Mouse (Mus musculus) forebrain, embryonic 10.5 days (tissue): ENCODE measurements around the gene Trpv2. TPM values are rescaled to one million over a fixed set of nuclear protein-coding genes. Genes with fewer than 3 reads are reported as not detected.

ENCODE experiments used
- DNase-seq: peaks from one replicate; pipeline ENCODE4 v3.0.0-alpha.2; 2017; ENCODE audit warnings: low spot score; ENCODE audit errors: extremely low spot score
- H3K27ac ChIP-seq: fragments of 300-500 bp; sonication (generic); 2 replicates; pipeline ENCODE4 v1.5.1; 2016; ENCODE audit warnings: mild to moderate bottlenecking
- H3K27me3 ChIP-seq: fragments of 300-500 bp; sonication (generic); 2 replicates; pipeline ENCODE4 v1.6.1; 2016; ENCODE audit warnings: mild to moderate bottlenecking; ENCODE audit not compliant: poor library complexity, severe bottlenecking
- H3K36me3 ChIP-seq: fragments of 300-500 bp; sonication (generic); replicated peaks from 2 replicates; pipeline ENCODE4 v1.6.1; 2016; ENCODE audit warnings: mild to moderate bottlenecking, moderate library complexity
- H3K4me1 ChIP-seq: fragments of 300-500 bp; sonication (generic); 2 replicates; pipeline ENCODE4 v1.6.1; 2016
- H3K4me3 ChIP-seq: fragments of 300-500 bp; sonication (generic); 2 replicates; pipeline ENCODE4 v1.5.1; 2016; ENCODE audit warnings: mild to moderate bottlenecking, moderate library complexity
- H3K9me3 ChIP-seq: fragments of 300-500 bp; sonication (generic); 2 replicates; pipeline ENCODE4 v1.6.1; 2016; ENCODE audit warnings: mild to moderate bottlenecking, moderate library complexity
- WGBS: fragments of 180-500 bp; shearing (Covaris S2); methylation state at CpG from one replicate; pipeline ENCODE4 v1.1.7; 2016; 5-methylcytosine and 5-hydroxymethylcytosine counted together
- polyA plus RNA-seq: library from polyadenylated mRNA; unstranded; fragments of >200 nt; fragmentation: Nextera tagmentation; extraction: Ambion mirVana; gene quantifications from 2 replicates; pipeline ENCODE4 v1.2.1, GENCODE M21; 2016

Gene Trpv2
- polyA plus RNA-seq, 1 experiment from 2014 or later = 2.5 TPM

DNA sequence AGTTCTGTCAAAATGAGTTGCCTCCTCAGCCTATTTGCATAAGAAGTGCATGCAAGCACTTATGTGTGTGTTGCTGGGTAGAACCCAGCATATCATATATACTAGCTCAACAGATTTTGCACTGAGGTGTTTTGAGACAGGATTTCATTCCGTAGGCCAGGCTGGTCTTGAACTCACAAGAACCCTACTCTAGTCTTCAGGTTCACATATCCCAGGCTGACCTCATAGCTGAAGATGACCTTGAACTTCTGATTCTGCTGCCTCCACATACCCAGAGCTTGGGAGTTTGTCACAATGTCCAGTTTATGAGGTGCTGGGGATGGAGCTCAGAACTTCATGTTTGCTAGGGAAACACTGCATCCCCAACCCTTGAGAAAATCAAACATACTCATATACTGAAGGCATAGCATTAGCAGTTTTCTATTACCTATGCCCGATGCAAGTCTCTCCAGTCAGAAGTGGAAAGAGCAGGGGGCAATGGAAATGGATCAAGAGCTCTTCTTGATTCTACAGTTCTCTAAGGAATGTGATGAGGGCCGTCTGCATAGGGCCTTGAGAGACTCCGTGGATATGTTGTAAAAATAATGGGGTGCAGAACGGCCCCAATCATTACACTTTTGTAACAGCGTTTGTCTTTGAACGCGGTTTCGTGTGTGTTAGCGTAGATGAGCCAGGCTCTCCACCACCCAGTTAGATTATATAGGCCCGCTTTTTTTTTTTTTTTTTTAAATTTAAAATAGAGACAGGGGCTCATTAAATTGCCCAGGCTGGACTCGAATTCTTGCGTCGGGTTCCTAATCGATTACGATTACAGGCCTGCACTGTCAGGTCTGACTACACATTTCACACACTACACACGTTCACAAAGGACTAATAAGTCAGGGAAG, 27.7 kb downstream of the Trpv2 start:
- H3K4me1 ChIP-seq = peaks cover 35% of the 10 kb centered on the region
- WGBS = 14% methylated on average over 17 of the region's 17 CpGs
- no peaks in the 10 kb centered on the region for H3K9me3 ChIP-seq
- H3K36me3 ChIP-seq = peaks cover 41% of the 10 kb centered on the region
- DNase-seq = no peak
- no peaks in the 10 kb centered on the region for H3K27me3 ChIP-seq
- peak overlapping the region; percentile 91 for H3K4me3 ChIP-seq
- peak overlapping the region; percentile 99 for H3K27ac ChIP-seq

DNA sequence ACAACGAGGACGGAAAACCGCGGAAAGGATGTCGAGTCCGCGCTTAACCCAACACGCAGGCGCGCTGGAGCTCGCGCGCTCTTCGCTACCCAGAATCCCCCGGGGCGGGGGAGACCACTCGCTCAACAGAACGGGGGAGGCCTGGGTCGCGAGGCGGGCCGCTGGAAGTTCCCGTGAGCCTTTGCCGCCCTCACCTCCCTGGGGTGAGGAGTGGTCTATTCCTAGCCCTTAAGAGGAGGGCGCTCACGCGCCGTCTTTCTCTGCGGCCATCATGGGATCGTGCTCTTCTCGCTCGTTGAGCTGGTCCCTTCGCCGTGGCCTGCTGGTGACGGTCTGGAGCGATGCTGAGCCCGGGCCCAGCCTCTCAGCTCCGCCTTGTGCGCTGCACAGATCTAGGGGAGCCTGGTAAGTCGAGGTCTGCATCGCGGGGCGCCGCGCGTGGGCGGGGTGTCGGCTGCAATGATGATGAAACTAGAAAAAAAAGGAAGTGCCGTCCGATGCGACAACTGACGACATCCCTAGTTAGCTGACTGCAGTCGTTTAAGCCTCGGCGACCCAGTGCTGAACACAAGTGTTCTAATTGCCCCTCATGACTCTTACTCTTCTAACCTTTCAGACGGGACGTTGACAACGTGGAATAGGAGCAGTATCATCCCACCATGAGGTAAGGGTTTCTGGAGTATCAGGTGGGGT, 28.5 kb downstream of the Trpv2 start:
- Histone ChIP-seq H3K36me3 (peaks cover 48% of the 10 kb centered on the region), H3K27ac (peak overlapping the region; percentile 99), H3K27me3 (no peaks in the 10 kb centered on the region), H3K4me3 (peak overlapping the region; percentile 91), H3K4me1 (peaks cover 35% of the 10 kb centered on the region), H3K9me3 (no peaks in the 10 kb centered on the region)
- peak; percentile 95 for DNase-seq
- under 1% methylated on average over 58 of the region's 58 CpGs for WGBS

DNA sequence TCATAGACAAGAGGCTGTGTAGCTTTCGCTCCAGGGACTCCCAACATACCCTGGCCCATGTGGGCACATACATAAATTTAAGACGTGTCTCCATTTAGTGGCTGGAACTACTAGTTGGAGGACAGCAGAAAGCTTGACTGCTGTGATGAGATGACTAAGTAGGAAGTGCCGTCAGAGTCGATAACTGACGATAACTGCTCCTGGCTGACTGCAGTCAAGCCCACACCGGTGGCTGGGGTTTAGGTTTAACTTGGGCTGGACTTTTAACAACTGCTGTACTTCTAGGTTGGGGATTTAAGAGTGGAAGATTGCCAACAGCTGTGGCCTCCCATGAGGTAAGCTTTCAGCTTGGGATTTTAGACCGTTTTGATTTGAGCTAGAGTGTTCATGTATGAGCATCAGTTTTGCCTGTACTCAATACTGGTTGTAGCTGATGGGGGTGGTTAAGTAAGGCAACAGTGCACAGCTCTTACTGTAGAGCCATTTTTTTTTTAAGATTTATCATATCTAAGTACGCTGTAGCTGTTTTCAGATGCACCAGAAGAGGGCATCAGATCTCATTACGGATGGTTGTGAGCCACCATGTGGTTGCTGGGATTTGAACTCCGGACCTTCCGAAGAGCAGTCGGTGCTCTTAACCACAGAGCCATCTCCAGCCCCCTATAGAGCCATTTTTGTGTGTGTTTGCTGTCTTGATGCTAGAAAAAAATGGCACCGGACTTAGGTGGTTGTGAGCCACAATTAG, 29.2 kb downstream of the Trpv2 start:
- under 1% methylated on average over 13 of the region's 13 CpGs for WGBS
- no peaks in the 10 kb centered on the region for H3K9me3 ChIP-seq
- peak overlapping the region; percentile 91 for H3K4me3 ChIP-seq
- H3K27ac ChIP-seq = peak overlapping the region; percentile 99
- no peak for DNase-seq
- H3K4me1 ChIP-seq = peaks cover 32% of the 10 kb centered on the region
- H3K27me3 ChIP-seq = no peaks in the 10 kb centered on the region
- H3K36me3 ChIP-seq = peaks cover 56% of the 10 kb centered on the region

DNA sequence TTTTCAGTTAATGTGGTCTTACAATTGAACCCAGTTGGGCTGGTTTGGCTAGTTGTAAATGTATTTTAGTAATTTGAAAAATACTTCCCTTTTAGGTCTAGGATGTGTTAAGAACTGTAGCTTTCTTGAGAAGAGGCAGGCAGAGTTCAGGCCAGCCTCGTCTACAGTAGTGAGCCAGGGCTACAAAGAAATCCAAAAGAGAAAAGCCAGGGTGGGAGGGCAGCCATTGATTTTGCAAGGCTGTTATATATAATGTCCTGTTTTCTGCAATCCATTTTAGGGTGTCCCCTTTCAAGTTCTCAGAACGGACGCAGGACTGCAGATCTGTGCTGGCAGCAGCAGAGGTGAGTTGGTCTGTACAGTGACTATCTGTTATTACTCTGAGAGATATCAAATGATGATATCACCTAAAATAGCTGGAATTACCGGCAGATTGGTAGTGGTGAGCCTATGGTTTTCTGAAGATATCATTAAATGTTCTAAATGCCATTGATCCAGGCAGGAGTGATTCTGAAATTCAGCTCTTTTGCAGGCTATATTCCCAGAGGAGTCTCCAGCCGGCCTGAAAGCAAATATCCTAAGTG, 29.9 kb downstream of the Trpv2 start:
- H3K36me3 ChIP-seq = peaks cover 63% of the 10 kb centered on the region
- DNase-seq = no peak
- peaks cover 32% of the 10 kb centered on the region for H3K4me1 ChIP-seq
- 22% methylated on average over 5 of the region's 5 CpGs for WGBS
- no peaks in the 10 kb centered on the region for H3K9me3 ChIP-seq
- peak overlapping the region; percentile 91 for H3K4me3 ChIP-seq
- H3K27me3 ChIP-seq = no peaks in the 10 kb centered on the region
- peak overlapping the region; percentile 99 for H3K27ac ChIP-seq

DNA sequence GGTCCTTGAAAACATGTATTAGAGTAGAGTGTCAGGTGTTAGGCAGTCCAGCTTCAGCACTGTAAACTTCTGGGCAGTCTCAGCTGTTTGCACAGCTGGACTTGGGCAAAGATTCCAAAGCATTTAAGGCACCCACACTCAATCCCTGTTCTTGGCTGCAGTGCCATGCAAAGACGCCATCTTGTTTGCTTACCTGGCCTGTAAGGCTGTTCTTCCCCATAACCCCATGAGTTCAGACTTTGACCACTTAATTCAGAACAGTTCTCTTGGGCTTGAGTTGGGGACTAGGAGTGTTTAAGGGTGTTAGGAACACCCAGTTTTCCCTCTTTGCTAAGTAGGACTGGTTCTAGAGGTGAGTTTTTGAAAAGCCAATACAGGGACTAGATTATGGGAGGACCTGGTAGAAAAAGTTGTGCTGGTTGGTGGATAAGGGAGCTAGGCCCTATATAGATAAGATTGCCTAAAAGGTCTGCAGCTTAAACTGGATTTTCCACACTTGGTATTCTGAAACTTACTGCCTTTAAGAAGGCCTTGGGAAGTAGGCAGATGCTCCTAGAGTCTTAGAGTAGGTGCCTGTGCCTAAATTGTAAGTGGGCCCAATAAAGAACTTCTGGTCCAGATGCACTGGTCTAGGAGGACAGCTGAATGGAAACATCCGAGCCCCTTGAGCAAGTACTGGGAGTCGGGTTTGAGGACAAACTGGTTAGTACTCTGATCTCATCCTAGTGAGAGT, 30.8 kb downstream of the Trpv2 start:
- H3K27me3 ChIP-seq = no peaks in the 10 kb centered on the region
- no peaks in the 10 kb centered on the region for H3K9me3 ChIP-seq
- H3K27ac ChIP-seq = peak overlapping the region; percentile 99
- WGBS = 26% methylated on average over 3 of the region's 3 CpGs
- H3K36me3 ChIP-seq = peaks cover 70% of the 10 kb centered on the region
- DNase-seq = no peak
- H3K4me3 ChIP-seq = peak overlapping the region; percentile 91
- H3K4me1 ChIP-seq = peaks cover 32% of the 10 kb centered on the region

DNA sequence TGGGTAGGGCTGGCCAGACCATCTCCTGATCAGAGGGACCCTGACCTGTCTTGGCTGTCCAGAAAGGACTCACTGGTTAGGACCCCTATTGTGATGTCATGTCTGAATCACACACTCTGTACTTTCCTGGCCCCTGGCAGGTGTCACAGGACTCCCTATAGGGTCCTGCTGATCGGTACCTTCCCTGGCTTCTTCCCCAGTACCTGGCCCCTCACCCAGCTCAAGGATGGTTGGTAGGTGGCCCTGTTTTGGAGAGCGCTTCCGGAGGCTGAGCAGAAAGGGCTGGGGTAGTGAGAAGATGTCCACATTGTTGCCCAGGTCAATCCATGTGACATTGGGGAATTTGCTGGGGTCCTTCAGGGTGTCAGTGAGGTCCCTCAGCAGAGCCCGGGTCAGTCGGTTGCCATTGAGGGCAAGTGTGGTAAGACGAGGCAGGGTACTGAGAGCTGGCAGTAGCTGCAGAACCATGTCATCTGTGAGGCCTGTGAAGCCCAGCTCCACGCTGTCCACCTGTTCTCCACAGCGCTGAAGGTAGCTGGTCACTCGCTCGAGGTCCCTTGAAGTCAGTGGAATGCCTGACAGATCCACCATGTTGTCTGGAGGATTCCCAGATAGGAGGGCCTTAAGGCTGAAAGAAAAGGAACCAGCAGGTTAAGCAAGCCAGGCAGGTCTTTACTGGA, 31.5 kb downstream of the Trpv2 start:
- peak overlapping the region; percentile 91 for H3K4me3 ChIP-seq
- DNase-seq = peak; percentile 44
- no peaks in the 10 kb centered on the region for H3K9me3 ChIP-seq
- peak overlapping the region; percentile 99 for H3K27ac ChIP-seq
- no peaks in the 10 kb centered on the region for H3K27me3 ChIP-seq
- H3K36me3 ChIP-seq = peaks cover 77% of the 10 kb centered on the region
- 49% methylated on average over 10 of the region's 10 CpGs for WGBS
- peaks cover 32% of the 10 kb centered on the region for H3K4me1 ChIP-seq

DNA sequence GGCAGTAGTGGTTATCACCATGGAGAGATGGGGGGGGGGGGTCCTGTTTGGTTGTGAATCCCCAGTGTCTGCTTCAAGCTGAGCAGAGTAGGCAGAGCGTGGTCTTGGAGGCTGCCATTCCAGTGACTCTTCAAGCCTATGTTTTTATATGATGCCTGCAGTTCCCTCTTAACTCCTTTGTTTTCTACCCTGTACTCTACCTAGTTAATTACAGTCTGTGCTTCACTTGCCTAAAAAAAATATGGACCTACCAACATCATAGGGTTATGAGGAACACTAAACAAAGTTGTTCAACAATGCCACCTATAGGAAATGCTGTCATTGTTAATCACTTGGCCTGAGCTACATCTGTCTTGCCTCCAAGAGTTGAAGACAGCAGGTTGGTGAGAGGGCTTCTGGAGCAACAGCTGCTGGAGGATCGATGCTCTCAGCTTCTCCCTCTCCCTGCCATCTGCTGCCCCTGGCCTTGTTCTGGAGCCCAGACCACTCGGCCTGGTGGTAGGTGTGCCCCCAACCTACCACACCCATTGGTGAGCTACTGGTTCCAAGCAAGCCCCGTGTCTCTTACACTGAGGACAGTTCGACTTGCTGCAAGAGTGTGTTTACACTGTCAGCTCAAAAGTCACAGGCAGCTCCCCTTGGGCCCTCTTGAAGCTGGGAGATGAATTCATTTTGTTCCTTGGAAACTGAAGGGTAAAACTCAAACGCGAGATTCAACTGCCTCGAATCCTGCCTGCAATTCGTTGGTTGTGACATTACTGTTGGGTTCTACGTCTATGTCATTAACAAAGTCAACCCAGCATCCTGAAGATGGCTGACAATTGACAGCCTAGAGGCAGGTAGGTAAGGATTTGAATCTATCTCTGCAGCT, 32.2 kb downstream of the Trpv2 start:
- 78% methylated on average over 10 of the region's 10 CpGs for WGBS
- H3K36me3 ChIP-seq = peaks cover 77% of the 10 kb centered on the region
- DNase-seq = peak; percentile 35
- no peaks in the 10 kb centered on the region for H3K27me3 ChIP-seq
- H3K4me3 ChIP-seq = peak overlapping the region; percentile 91
- peaks cover 32% of the 10 kb centered on the region for H3K4me1 ChIP-seq
- peak overlapping the region; percentile 99; the same call in 1 of the 2 replicates for H3K27ac ChIP-seq
- H3K9me3 ChIP-seq = no peaks in the 10 kb centered on the region

DNA sequence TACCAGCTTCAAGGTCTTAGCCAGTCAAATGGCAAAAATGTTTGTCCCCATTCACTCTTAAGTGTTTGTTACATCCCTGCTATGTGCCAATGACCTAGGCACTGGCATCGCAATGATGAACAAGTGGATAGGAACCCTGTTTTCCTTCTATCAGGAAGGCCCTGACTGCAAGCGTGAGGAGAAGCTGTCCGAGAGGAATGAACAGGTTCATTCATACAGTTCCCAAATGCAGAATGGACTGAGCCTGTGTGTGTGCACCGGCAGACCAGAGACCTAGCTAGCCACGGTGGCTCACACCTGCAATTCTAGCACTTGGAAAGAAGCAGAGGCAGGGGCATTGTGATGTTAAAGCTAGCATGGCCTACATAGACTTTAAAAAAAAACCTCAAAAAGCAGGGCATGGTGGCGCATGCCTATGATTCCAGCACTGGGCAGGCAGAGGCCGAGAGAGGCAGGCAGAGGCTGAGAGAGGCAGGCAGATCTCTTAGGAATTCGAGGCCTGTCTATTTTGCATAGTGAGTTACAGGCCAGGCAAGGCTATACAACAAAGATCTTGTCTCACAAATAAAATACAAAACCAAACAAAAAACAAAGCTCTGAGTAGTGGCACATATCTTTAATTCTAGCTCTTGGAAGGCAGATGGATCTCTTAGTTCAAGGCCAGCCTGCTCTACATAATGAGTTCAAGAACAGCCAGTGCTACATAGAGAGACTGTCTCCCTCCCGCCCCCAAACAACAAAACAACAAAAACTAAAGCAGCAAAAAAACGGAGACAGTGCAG, 33.1 kb downstream of the Trpv2 start:
- peaks cover 82% of the 10 kb centered on the region for H3K36me3 ChIP-seq
- no peak overlapping the region for H3K27ac ChIP-seq
- H3K9me3 ChIP-seq = no peaks in the 10 kb centered on the region
- WGBS = 77% methylated on average over 10 of the region's 10 CpGs
- DNase-seq = no peak
- peaks cover 29% of the 10 kb centered on the region for H3K4me1 ChIP-seq
- H3K4me3 ChIP-seq = no peak overlapping the region
- no peaks in the 10 kb centered on the region for H3K27me3 ChIP-seq

DNA sequence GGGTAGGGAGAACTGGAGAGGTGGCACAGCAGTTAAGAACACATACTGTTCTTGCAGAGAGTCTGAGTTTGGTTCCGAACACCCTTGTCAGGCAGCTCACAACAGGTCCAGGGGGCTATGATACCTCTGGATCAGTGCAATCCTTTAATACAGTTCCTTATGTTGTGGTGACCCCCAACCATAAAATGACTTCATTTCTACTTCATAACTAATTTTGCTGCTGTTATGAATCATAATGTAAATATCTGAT, 33.6 kb downstream of the Trpv2 start:
- no peak for DNase-seq
- Histone ChIP-seq H3K27ac (no peak overlapping the region), H3K4me1 (peaks cover 32% of the 10 kb centered on the region), H3K27me3 (no peaks in the 10 kb centered on the region), H3K4me3 (no peak overlapping the region), H3K36me3 (peaks cover 82% of the 10 kb centered on the region), H3K9me3 (no peaks in the 10 kb centered on the region)
- WGBS = 97% methylated on average over 1 of the region's 1 CpGs

DNA sequence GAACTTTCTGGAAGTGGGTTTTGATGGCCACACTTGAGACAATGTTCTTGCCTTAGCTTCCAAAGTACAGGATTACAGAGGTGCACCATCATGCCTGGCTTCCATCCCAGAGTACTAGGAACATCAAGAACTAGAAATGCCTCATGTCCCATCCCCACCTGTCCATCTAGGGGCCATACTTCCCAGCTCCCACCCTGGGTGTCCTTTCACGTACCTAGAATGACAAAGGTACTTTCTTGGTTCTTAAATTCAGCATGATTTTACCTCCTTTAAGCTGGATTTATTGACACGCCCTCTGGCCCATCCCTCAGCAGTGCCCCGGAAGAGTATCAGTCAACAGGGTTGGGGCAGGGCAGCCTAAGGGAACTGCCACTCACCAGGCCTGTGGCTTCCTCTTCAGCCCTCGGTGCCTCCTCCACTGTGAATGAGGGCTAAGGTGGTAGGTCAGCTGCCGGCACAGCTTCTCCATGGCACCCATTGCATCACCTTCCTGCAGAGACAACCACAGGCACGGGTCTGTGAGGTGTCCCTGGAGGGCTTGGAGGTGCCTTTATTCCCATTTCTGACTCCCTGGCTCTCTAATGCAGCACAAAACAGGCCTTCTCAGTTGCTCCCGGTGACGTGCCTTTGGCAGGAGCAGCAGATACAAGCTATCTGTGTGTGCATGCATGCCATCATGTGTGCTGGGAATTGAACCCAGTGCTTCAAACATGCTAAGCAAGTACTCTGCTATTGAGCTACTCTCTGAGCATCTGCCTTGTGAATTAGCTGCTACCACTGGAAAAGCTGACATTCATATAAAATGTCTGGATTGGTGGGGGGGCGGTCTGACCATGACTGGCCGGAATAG, 34.8 kb downstream of the Trpv2 start:
- DNase-seq = no peak
- Histone ChIP-seq H3K9me3 (no peaks in the 10 kb centered on the region), H3K36me3 (peaks cover 70% of the 10 kb centered on the region), H3K4me3 (no peak overlapping the region), H3K27me3 (no peaks in the 10 kb centered on the region), H3K4me1 (peaks cover 40% of the 10 kb centered on the region), H3K27ac (no peak overlapping the region)
- WGBS = 81% methylated on average over 10 of the region's 10 CpGs
